12 mouse cellular contexts compared by ENCODE assay signal in genomic region chr5:23413058-23413457, GRCm38 (mm10). TPM values are rescaled to one million over a fixed set of nuclear protein-coding genes. Genes with fewer than 3 reads are reported as not detected.
A peak's percentile ranks its signal among the peaks of the same experiment; 100 is the strongest.
DNase-seq lines count a peak whose midpoint lies in the region; ATAC-seq and TF ChIP-seq lines count a peak whose summit lies in the region.
"Had no signal": no experiment of that assay in that cellular context is flagged by ENCODE, and none has a peak within 500 bp of the region (broad histone marks: within the 10 kb centered on the region; RNA-seq: fewer than 3 reads in every experiment).

No protein-coding gene starts in this region.

- peaks cover 3% of the 10 kb centered on the region; the same call in 1 of the 2 replicates for H3K79me2 ChIP-seq in heart, adult 2 months (replicated peaks; ENCODE audit: control insufficient read depth, insufficient read depth, low read length)

- H3K36me3 ChIP-seq in heart, adult 2 months (ENCODE audit: control insufficient read depth, insufficient read depth, low read length) = peaks cover 68% of the 10 kb centered on the region
- H3K36me3 ChIP-seq in neural tube, embryonic 12.5 days = peaks cover 25% of the 10 kb centered on the region
- H3K36me3 ChIP-seq in stomach, postnatal 0 days (ENCODE audit: control insufficient read depth, insufficient read depth, low read length) = no peaks in the 10 kb centered on the region

- H3K27me3 ChIP-seq in heart, adult 2 months (ENCODE audit: control insufficient read depth, insufficient read depth, low read length) = no peaks in the 10 kb centered on the region
- H3K27me3 ChIP-seq in neural tube, embryonic 12.5 days (replicated peaks) = no peaks in the 10 kb centered on the region
- no peaks in the 10 kb centered on the region for H3K27me3 ChIP-seq in stomach, postnatal 0 days (ENCODE audit: control insufficient read depth, insufficient read depth, low read length)

- peak; percentile 78; the same call in 1 of the 2 replicates for TF ChIP-seq EP300 in heart, adult 2 months (IDR thresholded peaks at IDR 0.05; ENCODE audit: insufficient read depth, low read depth, low read length)
- no peak for TF ChIP-seq EP300 in stomach, postnatal 0 days (optimal IDR thresholded peaks at IDR 0.05)

- WGBS in heart, adult 2 months = 33% methylated on average over 4 of the region's 4 CpGs
- 25% methylated on average over 4 of the region's 4 CpGs for WGBS in neural tube, embryonic 12.5 days
- 29% methylated on average over 4 of the region's 4 CpGs for WGBS in stomach, postnatal 0 days

- H3K9me3 ChIP-seq in neural tube, embryonic 12.5 days = no peaks in the 10 kb centered on the region
- H3K9me3 ChIP-seq in stomach, postnatal 0 days (ENCODE audit: control insufficient read depth, low read length) = no peaks in the 10 kb centered on the region

- no peak overlapping the region for H3K4me3 ChIP-seq in heart, adult 2 months
- H3K4me3 ChIP-seq in neural tube, embryonic 12.5 days = no peak overlapping the region
- no peak overlapping the region for H3K4me3 ChIP-seq in stomach, postnatal 0 days (ENCODE audit: low read depth, low read length)

- no peak for TF ChIP-seq POLR2A in heart, adult 2 months (IDR thresholded peaks at IDR 0.05; ENCODE audit: insufficient read depth, low read depth, low read length)

- H3K27ac ChIP-seq in heart, adult 2 months = peak overlapping the region; percentile 97
- no peak overlapping the region for H3K27ac ChIP-seq in neural tube, embryonic 12.5 days
- H3K27ac ChIP-seq in stomach, postnatal 0 days (replicated peaks) = peak overlapping the region; percentile 79; the same call in 1 of the 2 replicates
- H3K27ac ChIP-seq: macrophage had no signal

- H3K4me1 ChIP-seq in heart, adult 2 months (ENCODE audit: control insufficient read depth, insufficient read depth, low read length) = peaks cover 59% of the 10 kb centered on the region
- peaks cover 62% of the 10 kb centered on the region for H3K4me1 ChIP-seq in neural tube, embryonic 12.5 days
- peaks cover 3% of the 10 kb centered on the region; the same call in 1 of the 2 replicates for H3K4me1 ChIP-seq in stomach, postnatal 0 days (replicated peaks; ENCODE audit: control insufficient read depth, insufficient read depth)

- intact Hi-C loops in heart, adult 2 months (cut with DNase I) = loop anchor here (5.0 kb wide), 1 partner anchor 161 kb away; no protein-coding TSS in a partner anchor

- no peak for ATAC-seq in neural tube, embryonic 12.5 days (ENCODE audit: low FRiP score, low read depth)
- ATAC-seq in stomach, postnatal 0 days (ENCODE audit: low FRiP score, low TSS enrichment) = no peak

- 0 out of 2 replicates have a peak overlapping the region, but pooled peaks have one; percentile 9 for H3K4me2 ChIP-seq in neural tube, embryonic 12.5 days (replicated peaks)
- H3K4me2 ChIP-seq in stomach, postnatal 0 days (replicated peaks; ENCODE audit: low read depth) = no peak overlapping the region

- DNase-seq in heart, adult 2 months = peak in 1 of 2 experiments; percentile 54
- DNase-seq in heart, postnatal 4 days = no peak
- no peak for DNase-seq in neural tube, embryonic 10.5 days (ENCODE audit: extremely low spot score, low spot score)
- peak; percentile 51 to 66 for DNase-seq in kidney, postnatal 25 days
- no peak for DNase-seq in stomach, postnatal 0 days (ENCODE audit: low spot score)
- DNase-seq in thymus, postnatal 4 days = no peak
- no peak for DNase-seq in spleen, postnatal 10 days (ENCODE audit: low spot score in 2 of 2)
- DNase-seq: cerebellum, adult 9-10 months; right cerebral cortex, adult 18-20 months; thymus, adult 2 months had no signal

- no peak overlapping the region for H3K9ac ChIP-seq in heart, adult 2 months (ENCODE audit: low read depth, low read length)
- H3K9ac ChIP-seq in neural tube, embryonic 12.5 days = no peak overlapping the region
- H3K9ac ChIP-seq in stomach, postnatal 0 days (ENCODE audit: low read length) = no peak overlapping the region

- TF ChIP-seq CTCF in heart, adult 2 months (IDR thresholded peaks at IDR 0.05) = no peak
- TF ChIP-seq CTCF in stomach, postnatal 0 days (IDR thresholded peaks at IDR 0.05; ENCODE audit: low read depth) = no peak

RNA-seq across cellular contexts. Expression of gene Kmt2e, which starts 21.2 kb away (rescaled TPM):
- total RNA-seq in heart, adult 2 months (2021) = 10 to 100 TPM; 38.1 to 48.5 TPM
- 14.4 and 18.1 TPM in 2 replicates for polyA plus RNA-seq in heart, adult 2 months (2012; rRNA removed)
- total RNA-seq in heart, postnatal 4 days (2021) = 10 to 100 TPM; 57.0 to 58.4 TPM
- 142 and 145 TPM in 2 replicates for polyA plus RNA-seq in neural tube, embryonic 12.5 days (2016; fragmentation: Nextera tagmentation; extraction: Ambion mirVana)
- polyA plus RNA-seq in stomach, postnatal 0 days (2015; fragmentation: Nextera tagmentation; extraction: Ambion mirVana) = 51.9 and 54.8 TPM in 2 replicates

Comparison
In these comparisons a context has a peak if more than half of its experiments do, and no peak if none do; other contexts are left out.
1. DNase-seq: peak in kidney, postnatal 25 days (2 of 2); none in heart, postnatal 4 days (single experiment), neural tube, embryonic 10.5 days (single experiment), stomach, postnatal 0 days (single experiment), thymus, postnatal 4 days (single experiment) and spleen, postnatal 10 days (0 of 2).